Mouse (Mus musculus) forebrain, embryonic 10.5 days (tissue): ENCODE results near the gene Nfe2l1. TPM values are rescaled to one million over a fixed set of nuclear protein-coding genes. Genes with fewer than 3 reads are reported as not detected.

Source experiments
- DNase-seq: peaks from one replicate; pipeline ENCODE4 v3.0.0-alpha.2; 2017; ENCODE audit warnings: low spot score; ENCODE audit errors: extremely low spot score
- H3K27ac ChIP-seq: fragments of 300-500 bp; sonication (generic); 2 replicates; pipeline ENCODE4 v1.5.1; 2016; ENCODE audit warnings: mild to moderate bottlenecking
- H3K27me3 ChIP-seq: fragments of 300-500 bp; sonication (generic); 2 replicates; pipeline ENCODE4 v1.6.1; 2016; ENCODE audit warnings: mild to moderate bottlenecking; ENCODE audit not compliant: poor library complexity, severe bottlenecking
- H3K36me3 ChIP-seq: fragments of 300-500 bp; sonication (generic); replicated peaks from 2 replicates; pipeline ENCODE4 v1.6.1; 2016; ENCODE audit warnings: mild to moderate bottlenecking, moderate library complexity
- H3K4me1 ChIP-seq: fragments of 300-500 bp; sonication (generic); 2 replicates; pipeline ENCODE4 v1.6.1; 2016
- H3K4me3 ChIP-seq: fragments of 300-500 bp; sonication (generic); 2 replicates; pipeline ENCODE4 v1.5.1; 2016; ENCODE audit warnings: mild to moderate bottlenecking, moderate library complexity
- H3K9me3 ChIP-seq: fragments of 300-500 bp; sonication (generic); 2 replicates; pipeline ENCODE4 v1.6.1; 2016; ENCODE audit warnings: mild to moderate bottlenecking, moderate library complexity
- WGBS: fragments of 180-500 bp; shearing (Covaris S2); methylation state at CpG from one replicate; pipeline ENCODE4 v1.1.7; 2016; 5-methylcytosine and 5-hydroxymethylcytosine counted together
- polyA plus RNA-seq: library from polyadenylated mRNA; unstranded; fragments of >200 nt; fragmentation: Nextera tagmentation; extraction: Ambion mirVana; gene quantifications from 2 replicates; pipeline ENCODE4 v1.2.1, GENCODE M21; 2016

Gene Nfe2l1
- polyA plus RNA-seq, 1 experiment from 2014 or later: 64.7 TPM

DNA sequence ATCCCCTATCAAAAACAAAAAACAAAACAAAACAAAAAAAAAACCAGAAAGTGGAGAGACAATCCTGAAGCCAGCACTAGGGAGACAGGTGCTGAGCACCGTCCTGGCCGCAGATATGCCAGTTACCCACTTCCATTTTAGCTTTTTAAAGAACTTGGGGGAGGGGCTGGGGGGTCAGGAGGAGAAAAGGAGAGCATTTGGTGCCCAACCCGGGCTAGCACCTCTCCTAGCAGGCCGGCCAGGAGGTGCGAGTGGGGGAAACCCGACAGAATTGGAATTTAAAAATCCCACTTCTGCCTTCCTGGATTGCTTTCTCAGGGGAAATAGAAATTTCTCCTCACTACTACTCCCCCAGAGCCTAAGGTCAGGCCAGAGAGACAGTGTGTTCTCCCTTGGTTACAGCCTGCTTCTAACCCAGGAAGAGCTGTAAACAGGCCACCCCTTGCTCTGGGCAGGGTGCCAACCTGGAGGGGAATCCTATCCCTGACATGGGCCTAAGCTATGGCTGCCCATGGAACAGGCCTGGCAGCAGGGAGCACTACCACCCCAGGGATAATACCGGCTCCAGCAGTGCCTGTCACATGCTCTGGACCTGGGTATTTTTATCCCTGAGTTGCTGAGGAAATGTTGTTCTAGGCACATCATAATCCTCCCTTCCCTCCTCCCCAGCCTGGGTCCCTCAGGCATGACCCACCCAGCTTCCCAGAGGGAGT lies 4.8 kb downstream of the Nfe2l1 start:
- no peaks in the 10 kb centered on the region for H3K27me3 ChIP-seq
- WGBS: 49% methylated on average over 7 of the region's 7 CpGs
- H3K9me3 ChIP-seq: no peaks in the 10 kb centered on the region
- peaks cover 71% of the 10 kb centered on the region for H3K36me3 ChIP-seq
- DNase-seq: no peak
- H3K27ac ChIP-seq: peak overlapping the region; percentile 88
- peaks cover 70% of the 10 kb centered on the region for H3K4me1 ChIP-seq
- peak overlapping the region; percentile 66 for H3K4me3 ChIP-seq

DNA sequence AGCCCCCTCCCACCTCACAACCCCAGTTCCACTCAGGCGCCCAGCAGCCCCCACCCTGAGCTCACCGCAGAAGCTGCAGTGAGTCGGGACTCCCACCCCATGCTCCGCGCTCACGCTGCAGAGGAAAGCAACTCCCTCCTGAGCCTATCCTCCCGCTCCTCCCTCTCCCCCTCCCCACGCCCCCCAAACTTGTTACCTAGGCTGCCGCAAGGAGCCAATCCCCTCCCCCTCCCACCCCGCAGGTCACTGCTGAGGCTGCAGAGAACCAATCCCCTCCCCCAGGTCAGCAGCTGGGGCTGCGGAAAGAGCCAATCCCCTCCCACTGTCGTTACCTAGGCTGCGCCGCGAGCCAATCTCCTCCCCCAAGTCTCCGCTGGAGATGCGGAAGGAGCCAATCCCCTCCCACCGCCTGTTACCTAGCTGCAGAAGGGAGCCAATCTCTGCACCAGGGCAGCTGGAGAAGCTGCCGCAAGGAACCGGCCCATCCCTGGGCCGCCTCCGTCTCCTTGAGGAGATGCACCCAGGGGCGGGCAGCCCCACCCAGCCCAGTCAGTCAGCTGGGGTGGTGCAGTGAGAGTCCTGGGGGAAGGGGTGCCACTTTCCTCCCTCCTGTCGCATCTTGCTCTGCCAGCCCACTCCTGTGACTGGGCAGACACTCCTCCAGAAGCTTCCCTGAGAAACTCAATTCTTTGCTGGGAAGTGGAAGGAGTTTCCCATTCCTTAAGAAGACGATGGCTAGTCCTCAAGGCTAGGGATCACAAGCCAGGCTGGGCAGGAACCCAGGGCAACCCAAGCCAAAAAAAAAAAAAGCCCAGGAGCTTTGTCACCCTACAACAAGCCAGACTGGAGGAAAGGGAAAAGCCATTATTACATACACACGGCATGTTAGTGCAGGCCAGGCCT lies 5.6 kb downstream of the Nfe2l1 start:
- no peaks in the 10 kb centered on the region for H3K27me3 ChIP-seq
- 2% methylated on average over 25 of the region's 26 CpGs for WGBS
- peak overlapping the region; percentile 66 for H3K4me3 ChIP-seq
- H3K9me3 ChIP-seq: no peaks in the 10 kb centered on the region
- peaks cover 79% of the 10 kb centered on the region for H3K36me3 ChIP-seq
- H3K4me1 ChIP-seq: peaks cover 69% of the 10 kb centered on the region
- peak; percentile 94 for DNase-seq
- H3K27ac ChIP-seq: peak overlapping the region; percentile 88

DNA sequence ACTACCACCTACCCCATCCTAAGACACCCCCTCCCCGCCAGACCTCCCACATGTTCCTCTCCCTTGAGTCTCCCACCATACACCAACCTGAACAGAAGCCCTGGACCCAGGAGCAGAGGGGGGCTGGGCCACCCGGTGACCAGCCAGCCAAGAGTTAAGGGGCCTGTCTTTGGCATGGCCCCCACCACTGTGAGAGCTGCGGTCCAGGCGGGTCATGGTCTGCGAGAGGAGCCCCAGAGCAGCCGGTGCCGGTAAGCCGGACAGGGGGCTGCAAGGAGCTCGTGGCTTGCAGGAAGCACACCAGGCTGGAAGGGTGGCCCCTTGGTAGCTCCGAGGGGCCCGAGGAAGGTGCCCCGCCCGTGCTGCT lies 6.3 kb downstream of the Nfe2l1 start:
- Histone ChIP-seq H3K4me3 (peak overlapping the region; percentile 66), H3K27me3 (no peaks in the 10 kb centered on the region), H3K9me3 (no peaks in the 10 kb centered on the region), H3K36me3 (peaks cover 86% of the 10 kb centered on the region), H3K27ac (peak overlapping the region; percentile 88), H3K4me1 (peaks cover 62% of the 10 kb centered on the region)
- 7% methylated on average over 13 of the region's 13 CpGs for WGBS
- no peak for DNase-seq

DNA sequence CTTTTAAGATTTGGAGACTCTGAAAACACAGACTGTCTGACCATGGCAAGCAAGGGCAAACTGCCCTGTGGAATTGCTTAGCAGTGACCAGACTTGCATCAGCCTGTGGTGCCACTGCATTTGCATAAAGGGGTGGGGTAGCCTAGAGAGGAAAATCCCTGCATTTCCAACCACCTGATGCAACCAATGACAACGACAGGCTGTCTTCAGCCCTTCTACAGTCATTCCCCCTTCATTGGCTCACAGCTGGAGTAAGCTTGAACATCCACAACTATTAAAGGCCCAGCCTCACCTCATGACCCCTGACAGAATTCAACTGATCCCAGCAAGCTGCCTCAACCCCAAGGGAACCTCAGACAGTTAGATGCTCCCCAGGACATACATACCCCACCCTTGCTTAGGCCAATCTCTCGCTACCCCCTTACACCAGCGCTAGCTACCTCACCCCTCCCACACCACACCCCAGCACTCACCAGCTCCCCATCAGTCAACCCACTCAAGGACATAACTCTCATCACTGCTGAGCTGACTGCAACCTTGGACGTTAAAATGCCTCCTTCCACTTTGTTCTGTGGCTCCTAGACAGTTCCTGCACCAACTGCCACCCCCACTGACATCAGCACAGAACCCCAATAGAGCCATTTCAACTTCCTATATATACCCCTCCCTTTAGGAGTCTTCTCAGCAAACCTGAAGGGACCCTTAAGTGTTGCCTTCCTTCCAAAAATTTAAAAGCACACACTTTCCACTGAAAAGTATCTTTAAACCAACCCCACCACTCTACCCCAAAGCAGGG lies 6.9 kb downstream of the Nfe2l1 start:
- no peaks in the 10 kb centered on the region for H3K27me3 ChIP-seq
- no peak for DNase-seq
- H3K9me3 ChIP-seq: no peaks in the 10 kb centered on the region
- peaks cover 89% of the 10 kb centered on the region for H3K36me3 ChIP-seq
- H3K4me1 ChIP-seq: peaks cover 56% of the 10 kb centered on the region
- peak overlapping the region; percentile 66 for H3K4me3 ChIP-seq
- H3K27ac ChIP-seq: peak overlapping the region; percentile 88; the same call in 1 of the 2 replicates
- 39% methylated on average over 4 of the region's 4 CpGs for WGBS

DNA sequence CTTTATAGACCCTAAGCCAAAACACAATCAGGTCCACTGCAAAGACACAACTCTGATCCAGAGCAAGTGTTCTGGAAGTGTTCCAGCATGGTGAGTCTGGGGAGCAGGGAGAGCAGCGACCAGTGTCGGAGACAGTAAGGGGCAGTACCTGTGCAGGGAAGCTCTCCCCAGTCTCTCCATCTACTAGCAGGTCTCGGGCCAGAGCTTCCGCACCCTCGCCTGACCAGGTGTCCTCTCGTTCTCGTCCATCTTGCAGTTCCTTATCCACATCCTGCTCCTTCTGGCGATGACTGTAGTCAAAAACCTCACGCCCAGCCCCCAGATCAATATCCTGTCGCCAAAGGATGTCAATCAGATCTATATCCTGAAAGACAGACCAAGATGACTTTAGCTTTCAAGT lies 7.8 kb downstream of the Nfe2l1 start:
- peaks cover 89% of the 10 kb centered on the region for H3K36me3 ChIP-seq
- no peaks in the 10 kb centered on the region for H3K9me3 ChIP-seq
- H3K4me1 ChIP-seq: peaks cover 51% of the 10 kb centered on the region
- 95% methylated on average over 10 of the region's 10 CpGs for WGBS
- H3K27ac ChIP-seq: no peak overlapping the region
- no peak for DNase-seq
- no peaks in the 10 kb centered on the region for H3K27me3 ChIP-seq
- H3K4me3 ChIP-seq: no peak overlapping the region

DNA sequence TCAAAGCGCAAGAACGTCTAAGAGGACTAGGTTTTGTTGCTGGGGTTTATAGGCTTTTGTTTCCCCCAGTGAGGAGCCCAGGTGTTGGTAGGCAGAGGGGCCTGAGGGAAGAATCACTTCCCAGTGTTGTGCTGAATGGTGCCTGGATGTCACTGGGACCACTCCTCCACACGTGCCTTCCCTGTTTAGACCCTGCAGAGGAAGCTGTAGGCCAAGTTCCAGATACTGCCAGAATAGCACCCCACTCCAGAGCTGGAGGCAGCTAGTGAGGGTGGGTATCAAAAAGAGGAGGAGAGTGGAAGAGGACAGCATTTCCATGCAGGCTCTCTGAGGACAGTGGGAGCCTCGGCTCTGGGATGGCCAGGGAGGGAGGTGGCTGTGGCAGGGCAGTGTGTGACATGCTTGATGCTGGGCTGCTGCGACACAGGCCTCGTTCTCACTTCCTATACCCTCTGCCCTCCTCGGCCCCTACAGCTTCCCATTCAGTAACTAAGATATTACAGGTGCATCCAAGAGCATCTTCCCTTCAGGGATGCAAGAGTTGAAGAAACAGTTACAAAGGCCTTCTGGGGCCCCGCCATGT lies 11.5 kb downstream of the Nfe2l1 start:
- 91% methylated on average over 8 of the region's 8 CpGs for WGBS
- Histone ChIP-seq H3K36me3 (peaks cover 99% of the 10 kb centered on the region), H3K9me3 (no peaks in the 10 kb centered on the region), H3K27ac (no peak overlapping the region), H3K4me3 (no peak overlapping the region), H3K4me1 (peaks cover 14% of the 10 kb centered on the region), H3K27me3 (no peaks in the 10 kb centered on the region)
- no peak for DNase-seq

DNA sequence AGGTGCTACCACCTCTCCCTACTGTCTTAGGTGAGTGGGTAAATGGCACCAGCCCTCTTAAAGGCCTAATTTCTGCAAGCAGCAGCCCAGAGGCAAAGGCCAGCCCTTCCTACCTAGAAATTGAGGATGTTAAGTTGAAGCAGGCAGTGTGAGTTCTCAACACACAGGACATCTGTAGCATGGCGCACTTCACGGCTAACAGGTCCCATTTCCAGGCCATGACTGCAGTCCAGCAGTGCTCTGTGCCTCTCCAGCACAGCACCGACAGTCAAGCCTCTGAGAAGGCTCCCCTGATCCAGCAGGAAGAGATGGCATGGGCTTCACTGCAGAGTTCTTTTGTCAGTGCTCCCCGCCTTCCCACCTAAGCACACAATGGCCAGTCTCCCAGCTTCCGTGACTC lies 12.8 kb downstream of the Nfe2l1 start:
- Histone ChIP-seq H3K27me3 (no peaks in the 10 kb centered on the region), H3K27ac (no peak overlapping the region), H3K9me3 (no peaks in the 10 kb centered on the region), H3K4me3 (no peak overlapping the region), H3K4me1 (peaks cover 4% of the 10 kb centered on the region; the same call in 1 of the 2 replicates), H3K36me3 (peaks cover 98% of the 10 kb centered on the region)
- WGBS: 81% methylated on average over 5 of the region's 5 CpGs
- DNase-seq: no peak

DNA sequence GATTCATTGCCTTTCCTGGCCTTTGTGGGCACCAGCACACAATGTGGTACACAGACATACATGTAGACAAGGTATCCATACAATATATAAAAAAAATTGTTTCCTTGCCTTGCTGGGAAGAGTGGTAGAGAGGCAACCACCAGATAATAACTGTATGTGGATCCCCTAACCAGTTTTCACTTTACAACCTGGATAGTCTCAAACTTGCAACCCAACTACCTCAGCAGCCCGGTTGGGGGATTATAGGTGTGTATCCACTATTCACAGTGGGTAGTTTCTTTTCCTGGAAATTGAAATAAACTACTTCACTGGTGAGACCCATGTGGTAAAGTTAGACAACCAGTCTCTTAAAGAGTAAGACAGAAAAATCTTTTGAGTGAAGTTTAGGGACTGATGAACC lies 13.3 kb downstream of the Nfe2l1 start:
- Histone ChIP-seq H3K4me3 (no peak overlapping the region), H3K9me3 (no peaks in the 10 kb centered on the region), H3K4me1 (peaks cover 4% of the 10 kb centered on the region; the same call in 1 of the 2 replicates), H3K27me3 (no peaks in the 10 kb centered on the region), H3K27ac (no peak overlapping the region), H3K36me3 (peaks cover 98% of the 10 kb centered on the region)
- no peak for DNase-seq
- WGBS: 94% methylated on average over 1 of the region's 1 CpGs

DNA sequence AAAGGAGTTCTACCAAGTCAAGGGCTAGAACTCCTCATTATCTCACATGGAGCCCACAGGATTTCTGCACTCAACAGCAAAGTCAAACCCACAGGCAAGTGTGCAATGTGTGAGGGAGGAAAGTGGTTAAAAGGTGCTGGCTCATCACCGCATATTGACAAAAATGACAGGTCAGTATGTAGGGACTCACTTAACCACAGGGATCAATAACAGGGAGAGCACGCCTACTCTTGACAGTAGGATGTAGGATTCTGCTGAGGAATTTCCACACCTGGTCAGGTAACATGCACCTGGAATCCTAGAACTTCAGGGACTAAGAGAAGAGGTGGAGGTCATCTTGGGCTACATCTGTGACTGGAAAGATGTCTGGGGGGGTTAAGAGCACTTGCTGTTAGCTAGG lies 13.9 kb downstream of the Nfe2l1 start:
- no peak overlapping the region for H3K4me3 ChIP-seq
- H3K9me3 ChIP-seq: no peaks in the 10 kb centered on the region
- H3K27me3 ChIP-seq: no peaks in the 10 kb centered on the region
- peaks cover 98% of the 10 kb centered on the region for H3K36me3 ChIP-seq
- H3K4me1 ChIP-seq: peaks cover 4% of the 10 kb centered on the region; the same call in 1 of the 2 replicates
- DNase-seq: no peak
- H3K27ac ChIP-seq: no peak overlapping the region
- WGBS: 96% methylated on average over 2 of the region's 2 CpGs

DNA sequence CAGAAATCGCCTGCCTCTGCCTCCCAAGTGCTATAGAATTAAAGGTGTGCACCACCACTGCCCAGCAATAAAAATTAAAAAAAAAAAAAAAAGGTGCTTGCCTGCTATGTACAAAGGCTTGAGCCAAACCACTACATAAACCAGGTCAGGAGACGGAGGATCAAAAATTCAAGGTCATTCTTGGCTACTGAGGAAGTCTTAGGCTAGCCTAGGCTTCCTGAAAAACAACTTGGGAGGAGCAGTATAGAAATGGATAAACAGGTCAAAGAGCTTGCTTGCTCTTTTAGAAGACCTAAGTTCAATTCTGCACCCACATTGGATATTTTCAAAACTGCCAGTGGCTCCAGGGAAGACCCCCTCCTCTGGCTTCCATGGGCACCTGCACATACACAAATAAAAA lies 15.3 kb downstream of the Nfe2l1 start:
- Histone ChIP-seq H3K27ac (no peak overlapping the region), H3K27me3 (no peaks in the 10 kb centered on the region), H3K9me3 (no peaks in the 10 kb centered on the region), H3K4me1 (peaks cover 4% of the 10 kb centered on the region; the same call in 1 of the 2 replicates), H3K36me3 (peaks cover 98% of the 10 kb centered on the region), H3K4me3 (no peak overlapping the region)
- 86% methylated on average over 2 of the region's 2 CpGs for WGBS
- DNase-seq: no peak

DNA sequence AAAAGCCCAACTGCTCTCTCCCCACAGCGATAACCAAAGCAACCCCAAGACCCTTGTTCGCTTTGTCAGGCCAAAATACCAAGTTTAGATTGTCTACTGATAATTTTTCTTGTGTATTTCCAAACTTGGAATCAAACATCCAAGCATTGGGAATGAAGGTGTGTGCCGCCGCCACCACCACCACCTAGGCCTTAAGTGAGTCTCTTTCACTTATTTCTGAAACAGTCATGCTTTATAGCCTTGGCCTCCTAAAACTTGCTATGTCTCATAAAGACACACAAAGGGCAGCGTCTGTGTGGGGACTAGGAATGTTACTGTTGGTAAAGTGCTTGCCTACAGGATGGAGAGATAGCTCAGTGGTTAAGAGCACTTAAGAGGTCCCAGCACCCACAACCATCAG lies 15.8 kb downstream of the Nfe2l1 start:
- peaks cover 98% of the 10 kb centered on the region for H3K36me3 ChIP-seq
- peaks cover 4% of the 10 kb centered on the region; the same call in 1 of the 2 replicates for H3K4me1 ChIP-seq
- whole genome bisulfite sequencing: 89% methylated on average over 5 of the region's 5 CpGs
- H3K27ac ChIP-seq: no peak overlapping the region
- DNase-seq: no peak
- no peak overlapping the region for H3K4me3 ChIP-seq
- H3K27me3 ChIP-seq: no peaks in the 10 kb centered on the region
- H3K9me3 ChIP-seq: no peaks in the 10 kb centered on the region

DNA sequence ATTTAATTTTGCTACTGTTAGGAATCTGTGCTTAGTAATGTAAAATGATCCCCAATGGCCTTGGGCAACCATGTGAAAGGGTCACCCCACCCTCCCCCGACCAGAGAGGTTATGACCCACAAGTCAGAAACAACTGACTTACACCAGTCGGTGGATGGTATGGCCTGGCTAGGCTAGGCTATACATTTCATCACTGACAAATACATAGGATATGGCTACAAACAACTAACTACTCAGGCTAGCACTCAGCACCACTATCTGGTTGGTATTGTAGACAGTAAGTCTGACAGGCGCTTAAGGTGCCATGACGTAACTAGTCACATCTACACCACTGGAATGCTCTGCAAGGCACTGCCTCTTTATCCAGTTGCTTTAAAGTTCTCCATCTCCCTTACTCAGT lies 16.3 kb downstream of the Nfe2l1 start:
- no peak for DNase-seq

More for the DNA sequence above, 16.3 kb downstream of the Nfe2l1 start:
- 84% methylated on average over 4 of the region's 4 CpGs for WGBS
- Histone ChIP-seq H3K4me1 (peaks cover 4% of the 10 kb centered on the region; the same call in 1 of the 2 replicates), H3K4me3 (no peak overlapping the region), H3K9me3 (no peaks in the 10 kb centered on the region), H3K27ac (no peak overlapping the region), H3K36me3 (peaks cover 98% of the 10 kb centered on the region), H3K27me3 (no peaks in the 10 kb centered on the region)
